Mouse (Mus musculus): ENCODE measurements around the gene Rasal2. TPM values are rescaled to one million over a fixed set of nuclear protein-coding genes. Genes with fewer than 3 reads are reported as not detected.

Rasal2 gene
- total RNA-seq, 2 experiments from 2014 or later = 87.6 to 90.9 TPM

DNA sequence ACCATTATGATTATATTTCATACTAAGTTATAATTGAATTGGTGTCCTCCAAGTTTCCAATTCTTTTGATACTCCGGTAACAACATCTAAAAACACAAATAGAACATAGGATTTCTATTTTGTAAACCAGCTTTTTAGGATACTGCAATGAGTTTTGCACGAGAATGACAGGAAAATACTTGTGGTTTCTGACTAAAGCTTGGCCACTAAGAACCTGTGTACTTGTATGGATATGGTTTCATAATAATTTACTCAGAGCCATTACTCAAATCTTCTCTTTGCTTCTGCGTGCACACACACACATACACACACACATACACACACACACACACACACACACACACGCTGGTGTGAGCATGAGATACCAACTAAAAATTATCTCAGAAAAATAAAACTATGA, 93.5 kb downstream of the Rasal2 start:
- intact Hi-C loops (cut with DNase I) = no loop called here
- no peak for TF ChIP-seq CTCF (IDR thresholded peaks at IDR 0.05)
- no peak for DNase-seq (ENCODE audit: extremely low spot score in 1 of 2, low spot score in 2 of 2)

DNA sequence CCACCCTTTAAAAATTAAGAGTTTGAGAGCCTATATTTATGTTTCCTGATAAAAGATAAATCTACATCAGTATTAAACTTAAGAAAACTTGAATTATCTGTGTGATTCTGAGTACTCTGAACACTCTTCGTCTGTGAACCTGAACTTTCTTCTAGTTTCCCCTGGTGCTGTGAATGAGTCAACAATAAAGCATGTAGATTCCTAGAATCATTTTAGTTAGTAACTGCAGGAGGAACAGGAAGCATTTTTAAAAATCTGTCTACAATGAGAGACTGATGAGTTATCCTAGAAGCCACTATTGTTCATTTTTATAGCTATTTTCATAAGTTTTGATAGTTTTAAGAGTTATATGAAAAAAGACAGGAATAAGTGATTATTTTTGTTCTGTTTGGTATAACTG, 111.1 kb downstream of the Rasal2 start:
- intact Hi-C loops (cut with DNase I) = no loop called here
- H3K27ac ChIP-seq = no peak overlapping the region
- DNase-seq (ENCODE audit: extremely low spot score in 1 of 2, low spot score in 2 of 2) = no peak
- no peak overlapping the region for H3K4me3 ChIP-seq
- no peak for TF ChIP-seq CTCF (IDR thresholded peaks at IDR 0.05)

More for the DNA sequence above, 93.5 kb downstream of the Rasal2 start:
- H3K4me3 ChIP-seq = no peak overlapping the region
- no peak overlapping the region for H3K27ac ChIP-seq

DNA sequence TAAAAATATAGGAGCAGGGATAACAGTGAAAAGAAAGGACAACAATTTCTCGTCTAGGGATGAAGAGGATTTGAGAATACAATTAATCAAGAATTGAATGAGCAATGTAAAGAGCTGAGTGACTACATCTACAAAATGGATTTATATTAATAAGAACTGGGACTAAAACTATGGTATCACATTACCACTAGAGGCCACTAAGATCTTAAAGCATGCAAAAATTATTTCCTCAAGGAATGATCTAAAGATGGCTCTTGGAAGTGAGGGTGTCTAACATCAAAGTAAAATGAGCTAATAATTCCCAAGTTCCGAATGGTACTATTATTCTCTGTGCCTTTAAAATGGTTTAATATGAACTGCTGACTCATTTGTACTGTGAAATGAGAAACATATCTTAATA, 112.8 kb downstream of the Rasal2 start:
- peak; percentile 64 for TF ChIP-seq CTCF (IDR thresholded peaks at IDR 0.05)
- intact Hi-C loops (cut with DNase I) = loop anchor here (5.0 kb wide), 2 partner anchors 148 to 238 kb away; no protein-coding TSS in a partner anchor
- DNase-seq (ENCODE audit: extremely low spot score in 1 of 2, low spot score in 2 of 2) = no peak
- Histone ChIP-seq H3K4me3 (no peak overlapping the region), H3K27ac (no peak overlapping the region)

DNA sequence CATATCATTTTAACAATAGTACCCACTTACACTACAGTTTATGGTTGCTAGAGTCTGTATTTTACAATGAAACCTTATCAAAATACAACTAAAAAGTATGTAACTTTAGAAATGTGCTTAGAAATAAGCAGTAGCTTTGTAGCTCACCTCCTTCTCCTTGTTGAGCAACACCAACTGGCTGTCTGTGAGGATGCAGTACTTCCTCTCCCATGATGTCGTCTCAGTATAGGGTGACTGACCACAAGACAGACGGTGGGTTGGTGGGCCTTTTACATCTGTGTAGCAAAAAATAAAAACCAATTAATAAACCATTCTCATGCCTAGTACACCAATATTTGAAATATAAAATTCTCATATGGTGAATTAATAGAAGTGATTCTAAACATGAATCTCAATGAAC, 113.4 kb downstream of the Rasal2 start:
- DNase-seq (ENCODE audit: extremely low spot score in 1 of 2, low spot score in 2 of 2) = no peak
- H3K4me3 ChIP-seq = no peak overlapping the region
- intact Hi-C loops (cut with DNase I) = loop anchor here (5.0 kb wide), 2 partner anchors 148 to 238 kb away; no protein-coding TSS in a partner anchor
- TF ChIP-seq CTCF (IDR thresholded peaks at IDR 0.05) = no peak
- no peak overlapping the region for H3K27ac ChIP-seq

DNA sequence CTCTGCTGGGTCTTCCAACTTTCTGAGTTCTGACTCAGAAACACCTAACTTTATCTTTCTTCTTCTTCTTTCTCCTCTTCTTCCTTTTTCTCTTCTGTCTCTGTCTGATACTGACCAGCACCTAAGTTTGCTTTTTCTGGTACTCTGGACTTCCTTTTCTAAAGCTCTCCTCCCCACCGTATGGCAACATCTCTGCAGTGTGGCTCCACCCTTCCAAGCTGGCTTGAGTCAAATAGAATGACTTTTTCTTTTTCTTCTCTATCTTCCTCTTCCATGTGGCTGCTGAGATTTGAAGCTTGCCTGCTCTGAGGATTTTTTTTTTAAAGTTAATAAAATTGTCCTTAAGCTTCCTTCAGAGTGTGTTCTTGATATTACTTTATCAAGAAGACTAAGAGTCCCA, 115.3 kb downstream of the Rasal2 start:
- H3K27ac ChIP-seq = no peak overlapping the region
- intact Hi-C loops (cut with DNase I) = loop anchor here (5.0 kb wide), 2 partner anchors 150 to 240 kb away; no protein-coding TSS in a partner anchor
- DNase-seq (ENCODE audit: extremely low spot score in 1 of 2, low spot score in 2 of 2) = no peak
- TF ChIP-seq CTCF (IDR thresholded peaks at IDR 0.05) = no peak
- no peak overlapping the region for H3K4me3 ChIP-seq

DNA sequence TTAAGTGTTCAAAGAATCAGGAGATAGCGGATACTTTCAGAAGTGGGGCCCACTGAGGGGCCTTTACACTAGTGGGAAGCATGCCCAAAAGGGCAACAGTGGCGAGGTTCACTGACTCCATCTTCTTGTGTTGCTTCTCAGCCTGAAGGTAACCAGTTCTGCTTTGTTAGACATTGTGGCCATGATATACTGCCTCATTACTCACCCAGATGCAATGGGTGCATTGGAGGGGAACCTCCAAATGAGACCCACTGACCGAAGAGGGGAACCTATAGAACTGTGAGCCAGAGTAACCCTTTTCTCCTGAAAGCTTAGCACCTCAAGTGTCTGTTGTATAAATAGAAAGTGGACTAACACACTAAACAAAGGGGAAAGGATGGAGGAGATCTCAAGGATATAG, 116.5 kb downstream of the Rasal2 start:
- no peak overlapping the region for H3K27ac ChIP-seq
- H3K4me3 ChIP-seq = no peak overlapping the region
- intact Hi-C loops (cut with DNase I) = loop anchor here (5.0 kb wide), 2 partner anchors 151 to 241 kb away; no protein-coding TSS in a partner anchor
- TF ChIP-seq CTCF (IDR thresholded peaks at IDR 0.05) = no peak
- DNase-seq (ENCODE audit: extremely low spot score in 1 of 2, low spot score in 2 of 2) = no peak

DNA sequence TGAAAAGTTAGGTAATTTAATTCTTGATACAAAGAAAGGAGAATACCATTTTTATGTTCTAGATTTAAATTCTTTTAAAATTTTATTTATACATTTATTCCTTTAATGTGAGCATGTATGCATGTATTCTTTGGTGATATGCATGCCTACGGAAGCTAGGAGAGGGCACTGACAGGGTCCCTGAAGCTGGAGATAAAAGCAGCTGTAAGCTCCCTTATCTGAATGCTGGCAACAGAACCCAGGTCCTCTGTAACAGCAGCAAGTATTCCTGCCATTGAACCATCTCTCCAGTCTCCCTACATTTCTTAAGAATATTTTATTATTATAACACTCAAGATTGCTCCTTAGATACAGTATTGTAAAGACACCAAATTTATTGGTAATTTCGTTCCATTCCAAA, 122.2 kb downstream of the Rasal2 start:
- intact Hi-C loops (cut with DNase I) = no loop called here
- TF ChIP-seq CTCF (IDR thresholded peaks at IDR 0.05) = no peak
- no peak for DNase-seq (ENCODE audit: extremely low spot score in 1 of 2, low spot score in 2 of 2)
- H3K4me3 ChIP-seq = no peak overlapping the region
- no peak overlapping the region for H3K27ac ChIP-seq

DNA sequence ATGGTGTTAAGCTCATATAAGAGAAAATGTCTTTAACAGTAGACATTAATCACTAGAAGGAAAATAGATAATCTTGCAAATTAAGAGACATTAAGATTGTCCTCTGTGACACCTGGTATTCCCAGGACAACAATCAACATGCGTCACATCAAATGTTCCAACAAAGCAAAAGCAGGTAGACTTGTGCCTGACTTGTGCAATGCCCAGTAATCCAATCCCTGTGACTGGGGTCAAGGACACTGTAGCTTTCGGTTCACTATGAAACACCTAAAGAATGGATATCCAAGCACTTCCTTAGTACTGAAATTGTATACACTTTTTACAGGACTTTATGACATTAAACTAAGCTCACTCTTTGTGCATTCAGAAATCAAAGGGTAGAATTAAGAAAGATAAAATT, 123.1 kb downstream of the Rasal2 start:
- H3K27ac ChIP-seq = no peak overlapping the region
- DNase-seq (ENCODE audit: extremely low spot score in 1 of 2, low spot score in 2 of 2) = no peak
- intact Hi-C loops (cut with DNase I) = no loop called here
- H3K4me3 ChIP-seq = no peak overlapping the region
- TF ChIP-seq CTCF (IDR thresholded peaks at IDR 0.05) = no peak

DNA sequence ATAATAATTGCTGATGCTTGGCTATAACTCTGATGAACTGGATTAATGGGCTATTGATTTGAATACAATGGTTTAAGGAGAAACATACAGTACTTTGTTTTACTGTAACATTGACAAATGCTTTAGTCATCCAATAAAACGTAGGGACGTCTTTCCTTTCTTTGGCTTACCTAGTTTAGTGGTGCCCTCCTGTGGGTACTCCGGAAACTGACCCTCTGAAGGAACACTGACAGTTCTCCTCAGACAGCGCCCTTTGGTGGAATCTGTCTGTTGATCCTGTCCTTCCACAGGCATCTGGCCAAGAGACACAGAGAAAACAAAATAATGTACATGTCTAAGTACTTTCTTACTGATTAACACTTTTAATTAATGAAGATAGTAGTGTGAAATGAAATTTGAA, 125.8 kb downstream of the Rasal2 start:
- intact Hi-C loops (cut with DNase I) = no loop called here
- TF ChIP-seq CTCF (IDR thresholded peaks at IDR 0.05) = peak; percentile 61
- DNase-seq (ENCODE audit: extremely low spot score in 1 of 2, low spot score in 2 of 2) = peak; percentile 31 to 47
- H3K27ac ChIP-seq = no peak overlapping the region
- H3K4me3 ChIP-seq = no peak overlapping the region

DNA sequence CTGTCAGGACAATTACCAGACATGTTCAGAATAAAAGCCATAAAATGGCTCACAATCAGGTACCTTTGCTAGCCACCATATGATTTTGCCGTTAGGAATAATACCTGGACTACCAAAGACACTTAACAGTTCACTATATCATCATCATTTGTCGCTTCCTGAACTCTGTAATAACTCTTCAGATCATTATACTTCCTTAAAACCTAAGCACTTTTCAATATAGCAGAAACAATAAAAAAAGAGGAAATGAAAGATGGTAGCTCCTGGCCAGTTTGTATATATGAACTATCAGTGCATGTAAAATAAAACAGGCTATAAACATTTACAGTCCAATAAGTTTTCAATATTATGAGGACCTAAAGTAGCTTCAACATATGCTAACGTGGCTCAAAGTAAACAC, 127.0 kb downstream of the Rasal2 start:
- DNase-seq (ENCODE audit: extremely low spot score in 1 of 2, low spot score in 2 of 2) = no peak
- no peak for TF ChIP-seq CTCF (IDR thresholded peaks at IDR 0.05)
- Histone ChIP-seq H3K27ac (no peak overlapping the region), H3K4me3 (no peak overlapping the region)
- intact Hi-C loops (cut with DNase I) = no loop called here

DNA sequence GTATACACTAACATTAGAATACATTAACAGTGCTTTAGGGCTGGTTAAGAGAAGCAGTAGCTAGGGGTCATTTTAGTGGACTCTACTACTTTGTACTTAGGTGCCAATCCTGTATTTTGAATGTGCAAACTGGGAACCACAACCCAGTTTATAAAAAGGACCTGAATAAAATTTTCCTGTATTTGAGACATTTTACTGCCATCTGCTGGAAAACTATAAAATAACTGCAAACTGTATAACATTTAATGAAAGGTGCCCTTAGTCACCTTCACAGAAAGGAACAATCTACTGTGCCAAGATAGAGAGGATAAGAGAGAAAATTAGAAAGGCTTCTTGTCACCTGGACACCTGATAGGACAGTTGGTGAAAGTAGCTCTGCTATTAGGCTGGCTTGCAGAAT, 131.6 kb downstream of the Rasal2 start:
- TF ChIP-seq CTCF (IDR thresholded peaks at IDR 0.05) = peak; percentile 64
- H3K27ac ChIP-seq = no peak overlapping the region
- DNase-seq (ENCODE audit: extremely low spot score in 1 of 2, low spot score in 2 of 2) = no peak
- intact Hi-C loops (cut with DNase I) = loop anchor here (2.0 to 5.0 kb wide), 4 partner anchors 144 to 538 kb away; no protein-coding TSS in a partner anchor
- H3K4me3 ChIP-seq = no peak overlapping the region

DNA sequence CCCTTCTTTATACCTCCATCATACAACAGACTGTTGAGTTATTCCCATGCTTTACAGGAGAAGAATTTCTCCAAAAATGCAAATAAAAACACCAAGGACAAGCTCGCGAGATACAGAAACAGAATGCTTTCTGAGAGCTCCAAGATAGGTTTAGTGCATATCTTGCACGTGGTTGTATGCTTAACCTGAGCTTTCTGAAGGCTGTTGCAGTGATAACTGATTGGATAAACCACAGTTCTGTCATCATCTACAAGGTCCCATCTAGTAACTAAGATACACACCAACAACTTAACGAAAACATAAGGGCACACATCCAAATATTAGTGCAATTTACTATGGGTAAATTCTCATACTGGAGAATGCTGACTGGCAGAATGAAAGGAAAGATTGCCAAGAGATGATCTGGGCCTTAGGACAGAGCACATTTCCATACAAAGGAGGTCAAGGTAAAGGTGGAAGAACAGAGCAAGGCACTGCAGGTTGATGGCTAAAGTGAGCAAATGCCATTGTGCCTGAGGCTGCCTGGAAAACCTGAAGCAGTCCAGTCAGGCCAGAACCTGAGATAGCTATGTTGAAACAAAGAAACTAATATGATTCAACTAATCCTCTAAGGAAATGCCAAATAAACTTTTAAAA, 136.6 kb downstream of the Rasal2 start:
- no peak for DNase-seq (ENCODE audit: extremely low spot score in 1 of 2, low spot score in 2 of 2)
- H3K4me3 ChIP-seq = no peak overlapping the region
- no peak for TF ChIP-seq CTCF (IDR thresholded peaks at IDR 0.05)
- intact Hi-C loops (cut with DNase I) = no loop called here
- no peak overlapping the region for H3K27ac ChIP-seq

DNA sequence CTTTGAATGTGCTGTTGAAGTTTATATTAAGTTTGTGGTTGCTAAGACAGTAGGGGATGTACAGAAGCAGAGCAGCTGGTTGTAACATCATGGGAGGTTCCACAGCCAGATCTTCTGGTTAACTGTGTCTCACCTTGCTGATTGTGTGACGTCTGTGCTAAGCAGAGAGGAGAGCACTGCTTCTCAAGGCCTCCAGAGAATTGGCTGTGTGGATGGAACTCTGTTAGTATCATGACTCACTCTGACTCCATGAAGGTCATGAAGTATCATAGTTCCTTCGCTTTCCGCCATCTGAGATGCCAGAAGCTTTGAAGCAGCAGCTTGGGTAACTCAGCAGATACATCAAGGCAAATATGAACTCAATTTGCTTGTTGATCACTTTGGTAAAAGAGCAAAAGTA, 144.5 kb downstream of the Rasal2 start:
- DNase-seq (ENCODE audit: extremely low spot score in 1 of 2, low spot score in 2 of 2) = no peak
- intact Hi-C loops (cut with DNase I) = no loop called here
- TF ChIP-seq CTCF (IDR thresholded peaks at IDR 0.05) = no peak
- Histone ChIP-seq H3K27ac (no peak overlapping the region), H3K4me3 (no peak overlapping the region)

Measured in left cerebral cortex, adult 2 months (tissue).